Mouse (Mus musculus) thymus, postnatal 0 days (tissue): ENCODE results near the gene Cab39. TPM values are rescaled to one million over a fixed set of nuclear protein-coding genes. Genes with fewer than 3 reads are reported as not detected.
A peak's percentile ranks its signal among the peaks of the same experiment; 100 is the strongest.

Experiments
- DNase-seq: peaks from one replicate; pipeline ENCODE4 v3.0.0-alpha.2; 2015; ENCODE audit warnings: low spot score
- polyA plus RNA-seq: library from polyadenylated mRNA; unstranded; fragments of >200 nt; fragmentation: Nextera tagmentation; extraction: Ambion mirVana; gene quantifications from 2 replicates; pipeline ENCODE4 v1.2.1, GENCODE M21; 2015

The Cab39 gene
- polyA plus RNA-seq, 1 experiment from 2014 or later = 49.2 TPM

GRCm38 (mm10) chr1:85843291-85843863 is 50.1 kb downstream of the Cab39 start:
- no peak for DNase-seq

DNA sequence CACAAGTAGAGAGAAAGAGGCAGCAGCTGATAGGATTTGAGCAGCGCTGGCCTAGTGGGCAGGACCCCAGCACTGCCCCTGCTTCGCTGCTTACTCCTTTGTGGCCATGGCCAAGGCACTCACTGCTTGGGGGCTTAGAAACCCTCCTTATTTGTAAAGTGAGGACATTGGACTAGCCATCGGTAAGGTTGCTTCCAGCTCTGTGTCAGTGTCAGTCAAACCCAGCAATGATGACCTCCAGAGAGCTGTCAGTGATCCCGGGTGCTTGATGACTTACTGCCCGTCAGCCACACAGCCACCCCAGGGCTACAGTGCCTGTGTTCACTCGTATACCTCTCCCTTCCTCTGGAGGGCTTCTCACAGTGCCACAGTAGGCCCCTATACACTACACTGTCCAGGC is 51.7 kb downstream of the Cab39 start:
- no peak for DNase-seq

GRCm38 (mm10) chr1:85845476-85845875 is 52.2 kb downstream of the Cab39 start:
- no peak for DNase-seq

DNA sequence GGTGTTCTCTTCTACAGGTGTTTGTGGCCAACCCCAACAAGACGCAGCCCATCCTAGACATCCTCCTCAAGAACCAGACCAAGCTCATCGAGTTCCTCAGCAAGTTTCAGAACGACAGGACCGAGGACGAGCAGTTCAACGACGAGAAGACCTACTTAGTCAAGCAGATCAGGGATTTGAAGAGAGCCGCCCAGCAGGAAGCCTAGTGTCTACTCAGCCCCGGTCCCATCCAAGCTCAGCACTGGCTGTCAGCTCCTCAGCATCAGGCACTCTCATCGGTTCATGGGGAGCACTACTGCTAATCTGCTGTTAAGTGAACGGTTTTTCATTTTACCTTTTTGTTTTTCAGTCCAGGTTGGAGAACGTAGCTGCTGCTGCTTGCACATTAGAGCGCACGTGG is 55.8 kb downstream of the Cab39 start:
- DNase-seq = no peak

GRCm38 (mm10) chr1:85850851-85851250 is 57.6 kb downstream of the Cab39 start:
- DNase-seq = no peak

DNA sequence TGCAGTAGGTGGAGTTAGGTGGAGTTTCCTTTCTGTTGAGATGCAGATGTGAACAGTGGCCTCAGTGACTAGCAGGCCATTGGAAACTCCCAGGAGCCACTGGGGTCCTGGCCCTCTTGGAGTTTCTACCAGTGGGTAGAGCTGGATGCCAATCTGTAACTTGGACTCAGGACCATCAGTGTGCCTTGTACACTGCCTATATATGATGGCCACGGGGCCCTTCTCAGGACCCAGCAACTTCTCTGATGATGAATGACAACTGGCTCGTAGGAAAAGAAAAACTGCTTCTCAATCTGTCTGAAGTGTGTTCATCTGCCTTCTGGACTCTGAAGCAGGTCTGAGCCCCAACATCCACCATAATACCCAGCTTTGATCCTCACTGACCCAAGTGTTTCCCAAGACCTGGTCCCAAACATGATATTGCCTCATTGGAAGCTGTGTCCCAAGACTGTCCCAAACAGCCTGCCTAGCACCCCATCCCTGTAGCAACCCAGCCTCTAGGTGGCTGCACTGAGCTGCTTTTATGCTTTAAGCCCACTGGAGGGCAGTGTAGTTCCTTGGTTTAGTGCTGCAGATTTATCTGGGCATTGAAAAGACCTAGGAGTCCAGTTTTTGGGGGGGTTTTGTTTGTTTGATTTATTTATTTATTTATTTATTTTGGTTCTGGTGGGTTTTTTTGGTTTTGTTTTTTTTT is 59.9 kb downstream of the Cab39 start:
- DNase-seq = peak; percentile 77

- no peak for DNase-seq
Measured at GRCm38 (mm10) chr1:85853865-85854264, 60.6 kb downstream of the Cab39 start.

GRCm38 (mm10) chr1:85854475-85854874 is 61.2 kb downstream of the Cab39 start:
- no peak for DNase-seq

DNA sequence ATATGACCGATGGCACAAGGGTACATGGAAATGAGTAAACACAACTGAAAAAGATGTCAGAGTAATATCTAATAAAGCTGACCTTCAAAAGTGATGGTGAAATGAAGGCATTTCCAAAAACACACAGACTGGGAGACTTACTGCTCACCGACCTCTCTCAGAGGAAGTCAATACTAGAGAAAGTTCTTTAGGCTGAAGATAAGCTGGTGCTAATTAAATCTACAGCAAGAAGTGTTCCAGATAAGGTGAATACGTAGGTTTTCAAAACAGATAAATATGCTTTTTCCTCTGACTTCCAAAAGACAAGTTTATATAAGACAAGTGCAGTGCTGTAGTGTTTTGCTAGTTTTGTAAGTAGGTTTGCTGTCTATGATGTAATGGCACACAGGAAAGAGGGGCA is 63.0 kb downstream of the Cab39 start:
- no peak for DNase-seq

GRCm38 (mm10) chr1:85857261-85857754 is 64.1 kb downstream of the Cab39 start:
- DNase-seq = no peak

DNA sequence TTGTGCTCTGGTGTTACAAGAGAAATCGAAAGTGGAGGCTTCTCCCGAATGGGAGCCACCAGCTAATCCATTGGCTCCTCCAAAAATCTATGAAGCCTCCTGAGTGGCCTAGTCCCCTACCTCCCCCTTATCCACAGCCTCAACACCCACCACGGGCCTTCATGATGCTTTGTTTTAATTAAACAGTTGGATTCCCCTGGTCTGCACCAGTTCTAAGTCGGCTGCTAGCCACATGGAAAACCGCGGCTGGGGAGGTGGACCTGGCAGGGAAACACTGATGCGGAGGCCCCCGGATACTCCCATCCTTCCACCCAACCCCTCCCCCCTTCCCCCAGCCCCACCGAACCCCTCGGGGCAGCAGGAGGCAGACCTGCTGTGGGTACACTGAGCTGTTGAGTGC is 71.1 kb downstream of the Cab39 start:
- DNase-seq = no peak

GRCm38 (mm10) chr1:85870001-85870400 is 76.8 kb downstream of the Cab39 start:
- no peak for DNase-seq

GRCm38 (mm10) chr1:85870546-85870945 is 77.3 kb downstream of the Cab39 start:
- no peak for DNase-seq

DNA sequence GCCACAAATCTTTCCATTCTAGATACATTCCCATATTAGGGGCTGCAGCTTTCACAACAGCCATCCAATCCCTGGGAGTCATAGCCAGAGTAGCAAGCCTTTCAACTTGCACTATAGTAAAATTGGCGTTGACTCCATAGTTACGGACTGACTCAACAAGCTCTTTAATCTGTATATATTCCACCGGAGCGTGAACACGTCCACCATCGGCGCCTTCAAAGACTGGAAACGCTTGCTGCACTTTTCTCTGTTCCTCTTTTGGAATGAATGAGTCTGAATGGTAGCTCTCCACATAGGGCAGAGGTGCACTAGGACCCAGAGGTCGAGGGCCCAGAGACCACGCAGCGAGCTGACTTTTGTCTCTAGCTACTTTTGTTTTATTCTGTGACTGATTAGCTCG is 88.8 kb downstream of the Cab39 start:
- no peak for DNase-seq

DNA sequence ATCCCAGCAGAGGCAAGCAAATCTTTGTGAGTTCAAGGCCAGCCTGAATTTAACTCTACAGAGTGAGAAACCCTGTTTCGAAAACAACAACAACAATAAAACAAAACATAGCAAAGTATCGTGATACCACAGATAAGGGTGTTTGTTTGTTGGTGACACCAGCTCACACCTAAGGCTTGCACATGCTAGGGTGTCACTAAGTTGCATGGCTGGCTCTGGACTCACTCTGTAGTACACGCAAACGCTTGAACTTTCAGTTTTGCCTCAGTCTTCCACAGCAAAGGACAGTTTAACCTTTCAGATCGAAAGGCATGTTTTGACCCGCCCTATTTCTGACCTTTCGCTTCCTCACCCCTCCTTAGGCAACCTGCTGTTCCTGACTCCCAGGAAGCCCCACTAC is 94.0 kb downstream of the Cab39 start:
- no peak for DNase-seq

- DNase-seq = peak; percentile 80
Measured at GRCm38 (mm10) chr1:85894231-85894747, 101.0 kb downstream of the Cab39 start, which contains the start of gene Itm2c. Gene Itm2c (plus strand): TSS chr1:85894281.

DNA sequence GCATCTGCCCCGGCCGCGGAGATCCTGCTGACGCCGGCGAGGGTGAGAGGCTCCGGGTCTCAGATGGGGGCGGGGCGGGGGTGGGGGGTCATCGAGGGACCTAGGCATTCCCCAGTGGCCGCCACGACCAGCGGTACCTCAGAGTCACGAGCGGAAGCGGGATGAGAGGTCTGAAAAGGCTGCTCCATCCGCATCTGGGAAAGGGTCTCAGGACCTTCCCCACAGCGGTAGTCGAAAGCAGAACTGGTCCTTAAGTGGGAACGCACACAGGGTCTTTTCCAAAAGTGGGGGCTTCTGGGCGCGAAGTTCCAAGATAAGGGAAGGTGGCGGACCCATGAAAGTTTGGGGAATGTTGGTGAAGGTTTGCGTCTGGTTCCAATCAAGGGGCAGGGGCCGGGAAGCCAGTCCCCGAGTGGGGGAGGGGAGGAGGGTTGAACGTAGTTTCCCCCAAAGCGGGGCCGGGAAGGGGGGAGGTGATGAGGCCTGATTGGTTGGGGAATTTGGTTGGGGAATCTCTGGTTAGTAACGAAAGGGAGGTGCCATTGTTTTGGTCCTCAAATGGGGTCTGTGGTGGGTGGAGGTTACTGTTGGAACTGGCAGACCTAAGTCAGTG is 101.6 kb downstream of the Cab39 start:
- peak; percentile 46 for DNase-seq

DNA sequence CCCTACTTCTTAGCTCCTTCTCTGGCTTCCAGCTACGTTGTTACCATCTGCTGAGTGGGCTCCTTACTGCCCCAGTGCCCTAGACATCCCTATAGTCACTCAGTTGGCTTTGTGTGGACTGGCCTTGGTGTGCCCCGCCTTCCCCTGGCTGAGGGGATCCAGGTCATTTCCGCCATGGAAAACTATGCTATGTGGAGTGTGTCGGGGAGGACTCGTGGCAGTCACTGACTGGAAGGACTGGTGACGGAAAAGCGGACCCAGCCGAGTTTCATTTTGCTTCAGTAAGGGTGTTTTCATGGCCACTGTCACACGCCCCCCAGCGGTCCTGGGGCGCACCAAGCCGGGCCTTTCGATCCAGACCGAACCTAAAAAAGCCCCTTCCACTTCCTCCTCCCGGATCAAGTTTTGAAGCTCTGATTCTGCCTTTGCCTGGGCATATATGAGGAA is 102.2 kb downstream of the Cab39 start:
- DNase-seq = peak; percentile 67

GRCm38 (mm10) chr1:85896110-85896509 is 102.9 kb downstream of the Cab39 start:
- no peak for DNase-seq

- DNase-seq = peak; percentile 46
Measured at GRCm38 (mm10) chr1:85896781-85897700, 103.8 kb downstream of the Cab39 start.
